Mouse (Mus musculus) hindbrain, embryonic 16.5 days (tissue): ENCODE results near the gene Cdk5r1. TPM values are rescaled to one million over a fixed set of nuclear protein-coding genes. Genes with fewer than 3 reads are reported as not detected.

Experiments used
- ATAC-seq: fragments of 200-750 bp; cut with Nextera tagmentation; 2 replicates; pipeline ENCODE4 v1.8.0; 2017; ENCODE audit warnings: moderate TSS enrichment, moderate library complexity
- H3K27ac ChIP-seq: fragments of 300-500 bp; sonication (generic); 2 replicates; pipeline ENCODE4 v1.5.1; 2014; ENCODE audit warnings: low read depth, mild to moderate bottlenecking, control low read depth, low read length, moderate library complexity
- H3K27me3 ChIP-seq: fragments of 300-500 bp; sonication (generic); replicated peaks from 2 replicates; pipeline ENCODE4 v1.6.1; 2014; ENCODE audit warnings: low read length; ENCODE audit not compliant: control insufficient read depth, insufficient read depth
- H3K36me3 ChIP-seq: fragments of 300-500 bp; sonication (generic); 2 replicates; pipeline ENCODE4 v1.6.1; 2014; ENCODE audit warnings: mild to moderate bottlenecking, low read length, moderate library complexity, mixed read lengths; ENCODE audit not compliant: control insufficient read depth, insufficient read depth
- H3K4me1 ChIP-seq: fragments of 300-500 bp; sonication (generic); 2 replicates; pipeline ENCODE4 v1.6.1; 2014; ENCODE audit warnings: low read depth, low read length; ENCODE audit not compliant: control insufficient read depth, insufficient read depth
- H3K4me2 ChIP-seq: fragments of 300-500 bp; sonication (generic); 2 replicates; pipeline ENCODE4 v1.6.1; 2014; ENCODE audit warnings: mild to moderate bottlenecking, low read length, control low read depth, moderate library complexity
- H3K4me3 ChIP-seq: fragments of 300-500 bp; sonication (generic); 2 replicates; pipeline ENCODE4 v1.5.1; 2014; ENCODE audit warnings: mild to moderate bottlenecking, low read length, control low read depth, moderate library complexity
- H3K9ac ChIP-seq: fragments of 300-500 bp; sonication (generic); 2 replicates; pipeline ENCODE4 v1.6.1; 2014; ENCODE audit warnings: low read depth, mild to moderate bottlenecking, control low read depth, low read length, moderate library complexity
- H3K9me3 ChIP-seq: fragments of 300-500 bp; sonication (generic); 2 replicates; pipeline ENCODE4 v1.6.1; 2014; ENCODE audit warnings: mild to moderate bottlenecking, low read length, moderate library complexity; ENCODE audit not compliant: control insufficient read depth
- WGBS: fragments of 180-500 bp; shearing (Covaris S2); extraction: QIAGEN DNeasy Blood & Tissue Kit; methylation state at CpG from one replicate; pipeline ENCODE4 v1.1.7; 2014; 5-methylcytosine and 5-hydroxymethylcytosine counted together
- polyA plus RNA-seq: library from polyadenylated mRNA; unstranded; fragments of >200 nt; fragmentation: Nextera tagmentation; extraction: Ambion mirVana; gene quantifications from 2 replicates; pipeline ENCODE4 v1.2.1, GENCODE M21; 2015

Gene Cdk5r1
- polyA plus RNA-seq, 1 experiment from 2014 or later, result 77.3 TPM

GRCm38 (mm10) chr11:80507791-80508190 lies 31.0 kb downstream of the Cdk5r1 start:
- H3K27ac ChIP-seq, result no peak overlapping the region
- 90% methylated on average over 6 of the region's 6 CpGs for WGBS
- H3K9ac ChIP-seq, result no peak overlapping the region
- H3K27me3 ChIP-seq, result no peaks in the 10 kb centered on the region
- peaks cover 32% of the 10 kb centered on the region for H3K4me1 ChIP-seq
- H3K4me3 ChIP-seq, result no peak overlapping the region
- no peak overlapping the region for H3K4me2 ChIP-seq
- no peaks in the 10 kb centered on the region for H3K9me3 ChIP-seq
- no peaks in the 10 kb centered on the region for H3K36me3 ChIP-seq
- no peak for ATAC-seq

- H3K4me2 ChIP-seq, result no peak overlapping the region
Measured at GRCm38 (mm10) chr11:80508361-80509175, 31.7 kb downstream of the Cdk5r1 start.

GRCm38 (mm10) chr11:80509176-80509506 lies 32.3 kb downstream of the Cdk5r1 start:
- Histone ChIP-seq H3K4me2 (no peak overlapping the region), H3K4me3 (no peak overlapping the region)

More at GRCm38 (mm10) chr11:80508361-80509175, 31.7 kb downstream of the Cdk5r1 start:
- H3K27ac ChIP-seq, result peak overlapping the region; percentile 66
- H3K4me1 ChIP-seq, result peaks cover 33% of the 10 kb centered on the region
- ATAC-seq, result no peak
- H3K9ac ChIP-seq, result peak overlapping the region; percentile 7; the same call in 1 of the 2 replicates
- no peaks in the 10 kb centered on the region for H3K27me3 ChIP-seq
- H3K4me3 ChIP-seq, result no peak overlapping the region
- 48% methylated on average over 19 of the region's 19 CpGs for WGBS
- no peaks in the 10 kb centered on the region for H3K36me3 ChIP-seq
- no peaks in the 10 kb centered on the region for H3K9me3 ChIP-seq

GRCm38 (mm10) chr11:80510124-80510523 lies 33.3 kb downstream of the Cdk5r1 start:
- H3K9me3 ChIP-seq, result no peaks in the 10 kb centered on the region

More at GRCm38 (mm10) chr11:80509176-80509506, 32.3 kb downstream of the Cdk5r1 start:
- WGBS, result 72% methylated on average over 5 of the region's 5 CpGs
- ATAC-seq, result no peak
- Histone ChIP-seq H3K36me3 (no peaks in the 10 kb centered on the region), H3K9me3 (no peaks in the 10 kb centered on the region), H3K4me1 (peaks cover 32% of the 10 kb centered on the region), H3K9ac (peak overlapping the region; percentile 19; the same call in 1 of the 2 replicates), H3K27me3 (no peaks in the 10 kb centered on the region), H3K27ac (peak overlapping the region; percentile 66)

GRCm38 (mm10) chr11:80512313-80513056 lies 35.7 kb downstream of the Cdk5r1 start:
- ATAC-seq, result no peak
- peaks cover 28% of the 10 kb centered on the region for H3K4me1 ChIP-seq
- no peak overlapping the region for H3K9ac ChIP-seq
- no peak overlapping the region for H3K4me2 ChIP-seq
- no peak overlapping the region for H3K4me3 ChIP-seq
- H3K9me3 ChIP-seq, result no peaks in the 10 kb centered on the region
- no peak overlapping the region for H3K27ac ChIP-seq
- H3K36me3 ChIP-seq, result no peaks in the 10 kb centered on the region
- 70% methylated on average over 19 of the region's 19 CpGs for WGBS
- H3K27me3 ChIP-seq, result no peaks in the 10 kb centered on the region

More at GRCm38 (mm10) chr11:80510124-80510523, 33.3 kb downstream of the Cdk5r1 start:
- Histone ChIP-seq H3K4me3 (no peak overlapping the region), H3K36me3 (no peaks in the 10 kb centered on the region), H3K4me1 (peaks cover 26% of the 10 kb centered on the region), H3K27ac (no peak overlapping the region), H3K27me3 (no peaks in the 10 kb centered on the region), H3K4me2 (no peak overlapping the region), H3K9ac (no peak overlapping the region)
- WGBS, result 88% methylated on average over 10 of the region's 10 CpGs
- no peak for ATAC-seq

- no peaks in the 10 kb centered on the region for H3K9me3 ChIP-seq
- no peak for ATAC-seq
- no peaks in the 10 kb centered on the region for H3K27me3 ChIP-seq
- peaks cover 34% of the 10 kb centered on the region for H3K4me1 ChIP-seq
- no peak overlapping the region for H3K4me2 ChIP-seq
- H3K36me3 ChIP-seq, result no peaks in the 10 kb centered on the region
- no peak overlapping the region for H3K4me3 ChIP-seq
- WGBS, result 38% methylated on average over 7 of the region's 7 CpGs
- H3K9ac ChIP-seq, result no peak overlapping the region
- H3K27ac ChIP-seq, result no peak overlapping the region
Measured at GRCm38 (mm10) chr11:80513796-80514195, 37.0 kb downstream of the Cdk5r1 start.

GRCm38 (mm10) chr11:80515346-80515745 lies 38.5 kb downstream of the Cdk5r1 start:
- no peak for ATAC-seq
- WGBS, result 24% methylated on average over 1 of the region's 1 CpGs
- H3K36me3 ChIP-seq, result no peaks in the 10 kb centered on the region
- H3K9ac ChIP-seq, result no peak overlapping the region
- no peaks in the 10 kb centered on the region for H3K27me3 ChIP-seq
- no peak overlapping the region for H3K4me3 ChIP-seq
- no peak overlapping the region for H3K27ac ChIP-seq
- H3K4me2 ChIP-seq, result no peak overlapping the region
- H3K4me1 ChIP-seq, result peaks cover 39% of the 10 kb centered on the region
- H3K9me3 ChIP-seq, result no peaks in the 10 kb centered on the region

GRCm38 (mm10) chr11:80515895-80516294 lies 39.1 kb downstream of the Cdk5r1 start:
- Histone ChIP-seq H3K36me3 (no peaks in the 10 kb centered on the region), H3K9me3 (no peaks in the 10 kb centered on the region), H3K4me1 (peaks cover 39% of the 10 kb centered on the region), H3K27ac (no peak overlapping the region; the same call in 1 of the 2 replicates), H3K27me3 (no peaks in the 10 kb centered on the region), H3K4me3 (no peak overlapping the region), H3K9ac (no peak overlapping the region), H3K4me2 (no peak overlapping the region)
- WGBS, result 75% methylated on average over 8 of the region's 8 CpGs
- ATAC-seq, result no peak
